Mouse (Mus musculus): ENCODE measurements around the gene Slc39a11. TPM values are rescaled to one million over a fixed set of nuclear protein-coding genes. Genes with fewer than 3 reads are reported as not detected.

The Slc39a11 gene
- polyA plus RNA-seq, 1 experiment from 2014 or later: 16.8 TPM

- H3K9ac ChIP-seq: no peak overlapping the region
- ATAC-seq (ENCODE audit: extremely low read depth, insufficient number of reproducible peaks, low FRiP score, low TSS enrichment): no peak
- H3K27me3 ChIP-seq (replicated peaks): no peaks in the 10 kb centered on the region
- no peaks in the 10 kb centered on the region for H3K9me3 ChIP-seq
- H3K36me3 ChIP-seq: no peaks in the 10 kb centered on the region
- H3K4me2 ChIP-seq: no peak overlapping the region
- WGBS: 62% methylated on average over 10 of the region's 10 CpGs
- no peak overlapping the region for H3K4me3 ChIP-seq
- H3K27ac ChIP-seq (replicated peaks): no peak overlapping the region
- H3K4me1 ChIP-seq: no peaks in the 10 kb centered on the region
Observed at GRCm38 (mm10) chr11:113382674-113383571, 267.0 kb downstream of the Slc39a11 start.

- H3K4me1 ChIP-seq: no peaks in the 10 kb centered on the region
- WGBS: 73% methylated on average over 8 of the region's 8 CpGs
Observed at GRCm38 (mm10) chr11:113381550-113381949, 268.3 kb downstream of the Slc39a11 start.

GRCm38 (mm10) chr11:113378867-113379266 is 271.0 kb downstream of the Slc39a11 start:
- H3K27ac ChIP-seq (replicated peaks): no peak overlapping the region
- ATAC-seq (ENCODE audit: extremely low read depth, insufficient number of reproducible peaks, low FRiP score, low TSS enrichment): no peak

More at GRCm38 (mm10) chr11:113381550-113381949, 268.3 kb downstream of the Slc39a11 start:
- H3K27me3 ChIP-seq (replicated peaks): no peaks in the 10 kb centered on the region
- no peak overlapping the region for H3K27ac ChIP-seq (replicated peaks)
- no peaks in the 10 kb centered on the region for H3K36me3 ChIP-seq
- H3K4me2 ChIP-seq: no peak overlapping the region
- no peak overlapping the region for H3K9ac ChIP-seq
- no peaks in the 10 kb centered on the region for H3K9me3 ChIP-seq
- no peak overlapping the region for H3K4me3 ChIP-seq
- ATAC-seq (ENCODE audit: extremely low read depth, insufficient number of reproducible peaks, low FRiP score, low TSS enrichment): no peak

GRCm38 (mm10) chr11:113376066-113376465 is 273.8 kb downstream of the Slc39a11 start:
- no peak for ATAC-seq (ENCODE audit: extremely low read depth, insufficient number of reproducible peaks, low FRiP score, low TSS enrichment)
- Histone ChIP-seq H3K27me3 (replicated peaks) (no peaks in the 10 kb centered on the region), H3K4me3 (no peak overlapping the region), H3K27ac (replicated peaks) (no peak overlapping the region), H3K4me2 (no peak overlapping the region), H3K36me3 (no peaks in the 10 kb centered on the region), H3K4me1 (no peaks in the 10 kb centered on the region), H3K9ac (no peak overlapping the region), H3K9me3 (0 out of 2 replicates have a peak, but pooled peaks cover 4% of the 10 kb centered on the region)
- 84% methylated on average over 9 of the region's 9 CpGs for WGBS

More at GRCm38 (mm10) chr11:113378867-113379266, 271.0 kb downstream of the Slc39a11 start:
- H3K4me2 ChIP-seq: no peak overlapping the region
- no peaks in the 10 kb centered on the region for H3K27me3 ChIP-seq (replicated peaks)
- H3K4me1 ChIP-seq: no peaks in the 10 kb centered on the region
- H3K9me3 ChIP-seq: 0 out of 2 replicates have a peak, but pooled peaks cover 4% of the 10 kb centered on the region
- WGBS: 77% methylated on average over 9 of the region's 9 CpGs
- no peak overlapping the region for H3K4me3 ChIP-seq
- no peaks in the 10 kb centered on the region for H3K36me3 ChIP-seq
- no peak overlapping the region for H3K9ac ChIP-seq

- Histone ChIP-seq H3K4me2 (no peak overlapping the region), H3K27me3 (replicated peaks) (no peaks in the 10 kb centered on the region)
Observed at GRCm38 (mm10) chr11:113373926-113374325, 276.0 kb downstream of the Slc39a11 start.

GRCm38 (mm10) chr11:113373331-113373730 is 276.5 kb downstream of the Slc39a11 start:
- ATAC-seq (ENCODE audit: extremely low read depth, insufficient number of reproducible peaks, low FRiP score, low TSS enrichment): no peak
- Histone ChIP-seq H3K27ac (replicated peaks) (no peak overlapping the region), H3K27me3 (replicated peaks) (no peaks in the 10 kb centered on the region), H3K9ac (no peak overlapping the region), H3K9me3 (0 out of 2 replicates have a peak, but pooled peaks cover 4% of the 10 kb centered on the region), H3K4me2 (no peak overlapping the region), H3K36me3 (no peaks in the 10 kb centered on the region), H3K4me3 (no peak overlapping the region), H3K4me1 (no peaks in the 10 kb centered on the region)
- WGBS: 91% methylated on average over 9 of the region's 9 CpGs

More at GRCm38 (mm10) chr11:113373926-113374325, 276.0 kb downstream of the Slc39a11 start:
- 89% methylated on average over 10 of the region's 10 CpGs for WGBS
- no peak for ATAC-seq (ENCODE audit: extremely low read depth, insufficient number of reproducible peaks, low FRiP score, low TSS enrichment)
- Histone ChIP-seq H3K9me3 (0 out of 2 replicates have a peak, but pooled peaks cover 4% of the 10 kb centered on the region), H3K27ac (replicated peaks) (no peak overlapping the region), H3K36me3 (no peaks in the 10 kb centered on the region), H3K4me3 (no peak overlapping the region), H3K9ac (no peak overlapping the region), H3K4me1 (no peaks in the 10 kb centered on the region)

- H3K27me3 ChIP-seq (replicated peaks): no peaks in the 10 kb centered on the region
- no peak overlapping the region for H3K4me2 ChIP-seq
- WGBS: 61% methylated on average over 13 of the region's 13 CpGs
- H3K9ac ChIP-seq: no peak overlapping the region
- H3K4me3 ChIP-seq: no peak overlapping the region
- no peaks in the 10 kb centered on the region for H3K9me3 ChIP-seq
- ATAC-seq (ENCODE audit: extremely low read depth, insufficient number of reproducible peaks, low FRiP score, low TSS enrichment): no peak
- H3K4me1 ChIP-seq: peaks cover 20% of the 10 kb centered on the region
- H3K36me3 ChIP-seq: no peaks in the 10 kb centered on the region
- H3K27ac ChIP-seq (replicated peaks): no peak overlapping the region
Observed at GRCm38 (mm10) chr11:113368046-113368445, 281.8 kb downstream of the Slc39a11 start.

- no peak overlapping the region for H3K4me3 ChIP-seq
- WGBS: 32% methylated on average over 19 of the region's 19 CpGs
- H3K4me1 ChIP-seq: peaks cover 20% of the 10 kb centered on the region
- H3K27ac ChIP-seq (replicated peaks): peak overlapping the region; percentile 69
- H3K4me2 ChIP-seq: peak overlapping the region; percentile 44
- H3K9ac ChIP-seq: peak overlapping the region; percentile 33; the same call in 1 of the 2 replicates
- no peaks in the 10 kb centered on the region for H3K9me3 ChIP-seq
- no peak for ATAC-seq (ENCODE audit: extremely low read depth, insufficient number of reproducible peaks, low FRiP score, low TSS enrichment)
- no peaks in the 10 kb centered on the region for H3K27me3 ChIP-seq (replicated peaks)
- no peaks in the 10 kb centered on the region for H3K36me3 ChIP-seq
Observed at GRCm38 (mm10) chr11:113366257-113367030, 283.4 kb downstream of the Slc39a11 start.

GRCm38 (mm10) chr11:113363739-113364138 is 286.1 kb downstream of the Slc39a11 start:
- H3K27ac ChIP-seq (replicated peaks): no peak overlapping the region
- 50% methylated on average over 13 of the region's 13 CpGs for WGBS
- H3K36me3 ChIP-seq: peaks cover 5% of the 10 kb centered on the region; the same call in 1 of the 2 replicates
- H3K4me1 ChIP-seq: peaks cover 20% of the 10 kb centered on the region
- H3K9me3 ChIP-seq: no peaks in the 10 kb centered on the region
- H3K9ac ChIP-seq: no peak overlapping the region
- no peak overlapping the region for H3K4me3 ChIP-seq
- no peak overlapping the region for H3K4me2 ChIP-seq
- no peak for ATAC-seq (ENCODE audit: extremely low read depth, insufficient number of reproducible peaks, low FRiP score, low TSS enrichment)
- H3K27me3 ChIP-seq (replicated peaks): no peaks in the 10 kb centered on the region

- ATAC-seq (ENCODE audit: extremely low read depth, insufficient number of reproducible peaks, low FRiP score, low TSS enrichment): no peak
- H3K4me2 ChIP-seq: no peak overlapping the region
- no peaks in the 10 kb centered on the region for H3K9me3 ChIP-seq
- no peak overlapping the region for H3K27ac ChIP-seq (replicated peaks)
- H3K9ac ChIP-seq: no peak overlapping the region
- H3K27me3 ChIP-seq (replicated peaks): no peaks in the 10 kb centered on the region
- H3K36me3 ChIP-seq: peaks cover 5% of the 10 kb centered on the region; the same call in 1 of the 2 replicates
- H3K4me3 ChIP-seq: no peak overlapping the region
- 81% methylated on average over 7 of the region's 7 CpGs for WGBS
- H3K4me1 ChIP-seq: peaks cover 20% of the 10 kb centered on the region
Observed at GRCm38 (mm10) chr11:113362617-113363016, 287.3 kb downstream of the Slc39a11 start.
